Mouse (Mus musculus): Measurements from ENCODE around the gene Ece2. TPM values are rescaled to one million over a fixed set of nuclear protein-coding genes. Genes with fewer than 3 reads are reported as not detected.

Gene Ece2
- polyA plus RNA-seq, 1 experiment from 2014 or later = 1.3 TPM

GRCm38 (mm10) chr16:20673706-20674303 is 44.2 kb downstream of the Ece2 start:
- ATAC-seq = peak; percentile 63
- peak overlapping the region; percentile 86 for H3K4me3 ChIP-seq (replicated peaks)
- peaks cover 30% of the 10 kb centered on the region for H3K36me3 ChIP-seq
- no peaks in the 10 kb centered on the region for H3K27me3 ChIP-seq (replicated peaks)
- WGBS = 6% methylated on average over 14 of the region's 14 CpGs
- peaks cover 26% of the 10 kb centered on the region for H3K4me1 ChIP-seq (replicated peaks)
- H3K4me2 ChIP-seq (replicated peaks) = peak overlapping the region; percentile 88
- peak overlapping the region; percentile 89 for H3K9ac ChIP-seq
- peak overlapping the region; percentile 94 for H3K27ac ChIP-seq
- H3K9me3 ChIP-seq = no peaks in the 10 kb centered on the region

- Histone ChIP-seq H3K4me2 (replicated peaks) (peak overlapping the region; percentile 88), H3K4me3 (replicated peaks) (no peak overlapping the region), H3K4me1 (replicated peaks) (peaks cover 26% of the 10 kb centered on the region), H3K9ac (no peak overlapping the region), H3K36me3 (peaks cover 40% of the 10 kb centered on the region), H3K27me3 (replicated peaks) (no peaks in the 10 kb centered on the region), H3K9me3 (no peaks in the 10 kb centered on the region), H3K27ac (no peak overlapping the region)
- no peak for ATAC-seq
- 86% methylated on average over 6 of the region's 6 CpGs for WGBS
These were observed 45.6 kb downstream of the Ece2 start for GRCm38 (mm10) chr16:20675213-20675612.

GRCm38 (mm10) chr16:20676702-20677101 is 47.1 kb downstream of the Ece2 start:
- peaks cover 25% of the 10 kb centered on the region for H3K4me1 ChIP-seq (replicated peaks)
- no peak overlapping the region for H3K4me3 ChIP-seq (replicated peaks)
- H3K27ac ChIP-seq = no peak overlapping the region
- H3K9ac ChIP-seq = no peak overlapping the region
- WGBS = 67% methylated on average over 4 of the region's 4 CpGs
- ATAC-seq = no peak
- no peaks in the 10 kb centered on the region for H3K9me3 ChIP-seq
- H3K27me3 ChIP-seq (replicated peaks) = no peaks in the 10 kb centered on the region
- no peak overlapping the region for H3K4me2 ChIP-seq (replicated peaks)
- peaks cover 55% of the 10 kb centered on the region for H3K36me3 ChIP-seq

GRCm38 (mm10) chr16:20677380-20677779 is 47.8 kb downstream of the Ece2 start:
- Histone ChIP-seq H3K9me3 (no peaks in the 10 kb centered on the region), H3K4me3 (replicated peaks) (no peak overlapping the region), H3K4me1 (replicated peaks) (peaks cover 21% of the 10 kb centered on the region), H3K27me3 (replicated peaks) (no peaks in the 10 kb centered on the region), H3K4me2 (replicated peaks) (no peak overlapping the region), H3K36me3 (peaks cover 62% of the 10 kb centered on the region), H3K27ac (no peak overlapping the region), H3K9ac (no peak overlapping the region)
- ATAC-seq = no peak
- 78% methylated on average over 5 of the region's 5 CpGs for WGBS

GRCm38 (mm10) chr16:20677974-20678675 is 48.5 kb downstream of the Ece2 start:
- Histone ChIP-seq H3K4me3 (replicated peaks) (no peak overlapping the region), H3K9ac (no peak overlapping the region), H3K4me2 (replicated peaks) (no peak overlapping the region), H3K4me1 (replicated peaks) (peaks cover 21% of the 10 kb centered on the region), H3K36me3 (peaks cover 69% of the 10 kb centered on the region), H3K27me3 (replicated peaks) (no peaks in the 10 kb centered on the region), H3K9me3 (no peaks in the 10 kb centered on the region), H3K27ac (no peak overlapping the region)
- no peak for ATAC-seq
- WGBS = 76% methylated on average over 10 of the region's 10 CpGs

GRCm38 (mm10) chr16:20690774-20691173 is 61.1 kb downstream of the Ece2 start:
- Histone ChIP-seq H3K27me3 (replicated peaks) (no peaks in the 10 kb centered on the region), H3K27ac (no peak overlapping the region), H3K36me3 (peaks cover 43% of the 10 kb centered on the region), H3K4me3 (replicated peaks) (no peak overlapping the region), H3K9me3 (no peaks in the 10 kb centered on the region), H3K4me1 (replicated peaks) (peaks cover 22% of the 10 kb centered on the region), H3K9ac (no peak overlapping the region), H3K4me2 (replicated peaks) (no peak overlapping the region)
- 85% methylated on average over 3 of the region's 3 CpGs for WGBS
- ATAC-seq = no peak

- Histone ChIP-seq H3K4me3 (replicated peaks) (no peak overlapping the region), H3K4me1 (replicated peaks) (peaks cover 28% of the 10 kb centered on the region), H3K9me3 (no peaks in the 10 kb centered on the region), H3K36me3 (peaks cover 35% of the 10 kb centered on the region), H3K27me3 (replicated peaks) (no peaks in the 10 kb centered on the region), H3K4me2 (replicated peaks) (no peak overlapping the region), H3K27ac (no peak overlapping the region), H3K9ac (no peak overlapping the region)
- WGBS = 67% methylated on average over 1 of the region's 1 CpGs
- no peak for ATAC-seq
These were observed 62.0 kb downstream of the Ece2 start for GRCm38 (mm10) chr16:20691617-20692016.

- H3K36me3 ChIP-seq = peaks cover 27% of the 10 kb centered on the region
- WGBS = 51% methylated on average over 16 of the region's 16 CpGs
- no peaks in the 10 kb centered on the region for H3K27me3 ChIP-seq (replicated peaks)
- no peak overlapping the region for H3K9ac ChIP-seq
- no peak overlapping the region for H3K27ac ChIP-seq
- peak overlapping the region; percentile 92 for H3K4me2 ChIP-seq (replicated peaks)
- H3K4me1 ChIP-seq (replicated peaks) = peaks cover 28% of the 10 kb centered on the region
- peak; percentile 2; the same call in 1 of the 2 replicates for ATAC-seq
- no peak overlapping the region for H3K4me3 ChIP-seq (replicated peaks)
- H3K9me3 ChIP-seq = no peaks in the 10 kb centered on the region
These were observed 62.8 kb downstream of the Ece2 start for GRCm38 (mm10) chr16:20692241-20692965.

GRCm38 (mm10) chr16:20693111-20693701 is 63.6 kb downstream of the Ece2 start, which contains the start of gene Fam131a:
Gene Fam131a, plus strand, starts transcription at chr16:20693241.
- peaks cover 22% of the 10 kb centered on the region for H3K36me3 ChIP-seq
- peaks cover 28% of the 10 kb centered on the region for H3K4me1 ChIP-seq (replicated peaks)
- peak within 1 kb of the TSS; percentile 84 for H3K27ac ChIP-seq
- no peaks in the 10 kb centered on the region for H3K9me3 ChIP-seq
- WGBS = under 1% methylated on average over 37 of the region's 37 CpGs
- peak within 1 kb of the TSS; percentile 71 for H3K9ac ChIP-seq
- peak within 1 kb of the TSS; percentile 64 for H3K4me3 ChIP-seq (replicated peaks)
- no peaks in the 10 kb centered on the region for H3K27me3 ChIP-seq (replicated peaks)
- peak; percentile 93 for ATAC-seq
- peak within 1 kb of the TSS; percentile 92 for H3K4me2 ChIP-seq (replicated peaks)

- Histone ChIP-seq H3K9me3 (no peaks in the 10 kb centered on the region), H3K4me2 (replicated peaks) (peak overlapping the region; percentile 67), H3K4me1 (replicated peaks) (peaks cover 28% of the 10 kb centered on the region), H3K9ac (no peak overlapping the region), H3K36me3 (peaks cover 8% of the 10 kb centered on the region), H3K4me3 (replicated peaks) (no peak overlapping the region), H3K27ac (no peak overlapping the region), H3K27me3 (replicated peaks) (no peaks in the 10 kb centered on the region)
- 77% methylated on average over 8 of the region's 8 CpGs for WGBS
- ATAC-seq = no peak
These were observed 65.2 kb downstream of the Ece2 start for GRCm38 (mm10) chr16:20694781-20695180.

GRCm38 (mm10) chr16:20695622-20696323 is 66.1 kb downstream of the Ece2 start:
- Histone ChIP-seq H3K27me3 (replicated peaks) (no peaks in the 10 kb centered on the region), H3K9ac (peak overlapping the region; percentile 35), H3K4me1 (replicated peaks) (peaks cover 28% of the 10 kb centered on the region), H3K9me3 (no peaks in the 10 kb centered on the region), H3K4me2 (replicated peaks) (peak overlapping the region; percentile 67), H3K36me3 (peaks cover 5% of the 10 kb centered on the region), H3K4me3 (replicated peaks) (peak overlapping the region; percentile 31), H3K27ac (no peak overlapping the region)
- 5% methylated on average over 46 of the region's 46 CpGs for WGBS
- ATAC-seq = peak; percentile 64

Measured in intestine, embryonic 15.5 days (tissue).